Mouse (Mus musculus) lung, postnatal 0 days (tissue): ENCODE measurements around the gene Grap2. TPM values are rescaled to one million over a fixed set of nuclear protein-coding genes. Genes with fewer than 3 reads are reported as not detected.

ENCODE experiments used
- ATAC-seq: fragments of 200-750 bp; cut with Nextera tagmentation; 2 replicates; pipeline ENCODE4 v1.8.0; 2017; ENCODE audit warnings: moderate library complexity
- DNase-seq: peaks from one replicate; pipeline ENCODE4 v3.0.0-alpha.2; 2016; ENCODE audit warnings: low spot score
- H3K27ac ChIP-seq: fragments of 300-500 bp; sonication (generic); 2 replicates; pipeline ENCODE4 v1.5.1; 2014; ENCODE audit warnings: antibody characterized with exemption, mild to moderate bottlenecking, low read length, mixed read lengths
- H3K27me3 ChIP-seq: fragments of 300-500 bp; sonication (generic); replicated peaks from 2 replicates; pipeline ENCODE4 v1.6.1; 2014; ENCODE audit warnings: low read length, mixed read lengths; ENCODE audit not compliant: insufficient read depth
- H3K36me3 ChIP-seq: fragments of 300-500 bp; sonication (generic); 2 replicates; pipeline ENCODE4 v1.6.1; 2014; ENCODE audit warnings: low read length, mixed read lengths; ENCODE audit not compliant: insufficient read depth
- H3K4me1 ChIP-seq: fragments of 300-500 bp; sonication (generic); 2 replicates; pipeline ENCODE4 v1.6.1; 2014; ENCODE audit warnings: antibody characterized with exemption, low read depth, low read length, mixed read lengths; ENCODE audit not compliant: insufficient read depth
- H3K4me2 ChIP-seq: fragments of 300-500 bp; sonication (generic); replicated peaks from 2 replicates; pipeline ENCODE4 v1.6.1; 2014; ENCODE audit warnings: low read depth, mild to moderate bottlenecking, low read length, moderate library complexity, mixed read lengths
- H3K4me3 ChIP-seq: fragments of 300-500 bp; sonication (generic); 2 replicates; pipeline ENCODE4 v1.5.1; 2014; ENCODE audit warnings: low read depth, low read length
- H3K9ac ChIP-seq: fragments of 300-500 bp; sonication (generic); replicated peaks from 2 replicates; pipeline ENCODE4 v1.6.1; 2014; ENCODE audit warnings: low read depth, mild to moderate bottlenecking
- H3K9me3 ChIP-seq: fragments of 300-500 bp; sonication (generic); 2 replicates; pipeline ENCODE4 v1.6.1; 2016; ENCODE audit warnings: low read length, mixed read lengths
- CTCF ChIP-seq: IDR thresholded peaks from 2 replicates; pipeline ENCODE4 v1.5.1; 2016; ENCODE audit warnings: antibody characterized with exemption, mild to moderate bottlenecking
- EP300 ChIP-seq: IDR thresholded peaks from 2 replicates; pipeline ENCODE4 v1.6.1; 2016; ENCODE audit warnings: antibody characterized with exemption, mild to moderate bottlenecking, control low read depth
- WGBS: fragments of 180-500 bp; shearing (Covaris S2); extraction: QIAGEN DNeasy Blood & Tissue Kit; methylation state at CpG from one replicate; pipeline ENCODE4 v1.1.7; 2014; 5-methylcytosine and 5-hydroxymethylcytosine counted together
- polyA plus RNA-seq: library from polyadenylated mRNA; unstranded; fragments of >200 nt; fragmentation: Nextera tagmentation; extraction: Ambion mirVana; gene quantifications from 2 replicates; pipeline ENCODE4 v1.2.1, GENCODE M21; 2015

Gene Grap2
- polyA plus RNA-seq, 1 experiment from 2014 or later: 1.9 TPM

GRCm38 (mm10) chr15:80593877-80594276 lies 21.5 kb downstream of the Grap2 start:
- H3K36me3 ChIP-seq: no peaks in the 10 kb centered on the region
- DNase-seq (no peak), ATAC-seq (no peak)
- H3K9me3 ChIP-seq: no peaks in the 10 kb centered on the region
- 49% methylated on average over 5 of the region's 5 CpGs for WGBS
- no peak overlapping the region for H3K4me2 ChIP-seq
- H3K4me3 ChIP-seq: no peak overlapping the region
- TF ChIP-seq CTCF (no peak), EP300 (no peak)
- no peak overlapping the region for H3K9ac ChIP-seq
- H3K27ac ChIP-seq: no peak overlapping the region
- H3K4me1 ChIP-seq: no peaks in the 10 kb centered on the region
- no peaks in the 10 kb centered on the region for H3K27me3 ChIP-seq

- Histone ChIP-seq H3K27ac (no peak overlapping the region), H3K36me3 (no peaks in the 10 kb centered on the region), H3K27me3 (no peaks in the 10 kb centered on the region), H3K9ac (no peak overlapping the region), H3K4me1 (no peaks in the 10 kb centered on the region), H3K4me2 (no peak overlapping the region; the same call in 1 of the 2 replicates), H3K4me3 (no peak overlapping the region), H3K9me3 (no peaks in the 10 kb centered on the region)
- TF ChIP-seq CTCF: no peak
- no peak for TF ChIP-seq EP300
- DNase-seq (no peak), ATAC-seq (no peak)
- WGBS: 64% methylated on average over 12 of the region's 12 CpGs
Observed at GRCm38 (mm10) chr15:80598750-80599149, 26.4 kb downstream of the Grap2 start.

GRCm38 (mm10) chr15:80599213-80599750 lies 26.9 kb downstream of the Grap2 start:
- DNase-seq: peak; percentile 73
- no peaks in the 10 kb centered on the region for H3K9me3 ChIP-seq
- no peak overlapping the region for H3K4me3 ChIP-seq
- no peaks in the 10 kb centered on the region for H3K27me3 ChIP-seq
- H3K36me3 ChIP-seq: no peaks in the 10 kb centered on the region
- H3K9ac ChIP-seq: no peak overlapping the region
- H3K4me1 ChIP-seq: no peaks in the 10 kb centered on the region
- TF ChIP-seq CTCF (no peak), EP300 (peak; percentile 59; the same call in 1 of the 2 replicates)
- 24% methylated on average over 16 of the region's 16 CpGs for WGBS
- H3K4me2 ChIP-seq: peak overlapping the region; percentile 32
- peak; percentile 88 for ATAC-seq
- no peak overlapping the region for H3K27ac ChIP-seq

GRCm38 (mm10) chr15:80599843-80600242 lies 27.4 kb downstream of the Grap2 start:
- Histone ChIP-seq H3K27me3 (no peaks in the 10 kb centered on the region), H3K27ac (no peak overlapping the region), H3K36me3 (no peaks in the 10 kb centered on the region), H3K9me3 (no peaks in the 10 kb centered on the region), H3K4me1 (no peaks in the 10 kb centered on the region), H3K4me3 (no peak overlapping the region), H3K4me2 (no peak overlapping the region), H3K9ac (no peak overlapping the region)
- DNase-seq (no peak), ATAC-seq (no peak)
- 66% methylated on average over 4 of the region's 4 CpGs for WGBS
- TF ChIP-seq EP300: no peak
- no peak for TF ChIP-seq CTCF

- Histone ChIP-seq H3K4me1 (no peaks in the 10 kb centered on the region), H3K36me3 (no peaks in the 10 kb centered on the region), H3K4me2 (no peak overlapping the region), H3K27ac (no peak overlapping the region), H3K9me3 (no peaks in the 10 kb centered on the region), H3K9ac (no peak overlapping the region), H3K4me3 (no peak overlapping the region), H3K27me3 (no peaks in the 10 kb centered on the region)
- DNase-seq (no peak), ATAC-seq (no peak)
- 67% methylated on average over 7 of the region's 7 CpGs for WGBS
- TF ChIP-seq CTCF (no peak), EP300 (no peak)
Observed at GRCm38 (mm10) chr15:80601456-80601855, 29.1 kb downstream of the Grap2 start.

GRCm38 (mm10) chr15:80602487-80602886 lies 30.1 kb downstream of the Grap2 start:
- 80% methylated on average over 7 of the region's 7 CpGs for WGBS
- Histone ChIP-seq H3K36me3 (no peaks in the 10 kb centered on the region), H3K9ac (no peak overlapping the region), H3K9me3 (no peaks in the 10 kb centered on the region), H3K4me3 (no peak overlapping the region), H3K4me1 (no peaks in the 10 kb centered on the region), H3K27me3 (no peaks in the 10 kb centered on the region), H3K27ac (no peak overlapping the region), H3K4me2 (no peak overlapping the region)
- TF ChIP-seq EP300: no peak
- TF ChIP-seq CTCF: no peak
- DNase-seq: no peak
- ATAC-seq: no peak

- Histone ChIP-seq H3K4me2 (no peak overlapping the region), H3K27ac (no peak overlapping the region), H3K27me3 (no peaks in the 10 kb centered on the region), H3K36me3 (no peaks in the 10 kb centered on the region), H3K9me3 (no peaks in the 10 kb centered on the region), H3K4me1 (no peaks in the 10 kb centered on the region), H3K4me3 (no peak overlapping the region), H3K9ac (no peak overlapping the region)
- 81% methylated on average over 6 of the region's 6 CpGs for WGBS
- no peak for DNase-seq
- no peak for ATAC-seq
- TF ChIP-seq CTCF: no peak
- no peak for TF ChIP-seq EP300
Observed at GRCm38 (mm10) chr15:80604026-80604425, 31.6 kb downstream of the Grap2 start.
